Mouse (Mus musculus): ENCODE measurements around the gene Gm10487.
"Not testable (repeated sequence)": the region's sequence is repeated elsewhere in the genome, so short reads cannot be mapped to it uniquely, and the experiment has no call there.

Gene Gm10487

DNA sequence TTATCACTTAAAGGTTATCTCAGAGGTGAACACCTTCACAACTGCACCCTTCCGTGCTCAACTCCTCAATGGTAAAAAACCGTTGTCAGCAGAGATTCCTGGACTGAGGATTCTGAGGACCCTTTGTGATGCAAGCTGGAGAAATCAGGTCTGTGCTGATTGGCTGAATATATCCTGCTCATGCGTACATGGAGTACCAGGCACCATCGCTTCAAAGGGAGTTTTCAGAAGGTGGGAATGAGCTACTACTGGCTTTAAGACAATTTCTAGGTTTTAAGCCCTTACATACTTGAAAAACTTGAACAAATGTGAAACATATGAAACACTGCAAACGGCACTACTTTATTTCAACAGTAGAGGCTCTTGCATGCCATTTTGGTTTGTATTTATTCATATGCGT lies at the start of gene Gm10487:
Gene Gm10487 (minus strand): TSS at position 101 of the 400 bp plus-strand sequence.
- DNase-seq (ENCODE audit: low spot score in 2 of 2): not testable (repeated sequence)
